8 mouse cellular contexts compared by ENCODE assay signal in the genomic region with DNA sequence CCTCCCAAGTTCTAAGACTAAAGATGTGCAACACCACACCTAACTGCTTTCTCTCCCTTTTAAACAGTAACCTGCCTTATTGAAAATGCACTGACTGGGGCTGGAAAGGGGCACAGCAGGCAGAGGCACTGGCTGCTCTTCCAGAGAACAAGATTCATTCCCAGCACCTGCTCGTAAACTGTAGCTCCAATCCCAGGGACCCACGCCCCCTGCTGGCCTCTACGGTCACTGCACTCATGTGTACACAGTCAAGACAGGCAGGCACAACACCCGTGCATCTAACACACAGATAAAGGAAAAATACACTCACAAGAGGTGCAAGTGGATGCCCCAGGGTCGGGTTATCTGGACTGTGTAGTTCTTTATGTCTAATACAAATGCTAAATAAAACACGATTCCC. TPM values are rescaled to one million over a fixed set of nuclear protein-coding genes. Genes with fewer than 3 reads are reported as not detected.
DNase-seq lines count a peak whose midpoint lies in the region; ATAC-seq and TF ChIP-seq lines count a peak whose summit lies in the region.

No protein-coding gene starts in this region.

- H3K27ac ChIP-seq in heart, embryonic 10.5 days, result no peak overlapping the region
- H3K27ac ChIP-seq in liver, embryonic 11.5 days (ENCODE audit: low read depth, low read length), result no peak overlapping the region

- no peak for ATAC-seq in Patski
- ATAC-seq in common myeloid progenitor, adult 5-6 weeks (replicated peaks; ENCODE audit: low read depth, poor library complexity, severe bottlenecking), result peak; percentile 64; the same call in 1 of the 2 replicates
- ATAC-seq in liver, embryonic 11.5 days (replicated peaks; ENCODE audit: low FRiP score), result no peak
- ATAC-seq in activated CD4-positive, CD25-positive, alpha-beta regulatory T cell, adult 4 months, result no peak

- intact Hi-C loops in heart, postnatal 36 days (cut with DNase I), result no loop called here

- H3K9me3 ChIP-seq in heart, embryonic 10.5 days, result no peaks in the 10 kb centered on the region
- no peaks in the 10 kb centered on the region for H3K9me3 ChIP-seq in liver, embryonic 11.5 days (ENCODE audit: control insufficient read depth, low read length)

- no peaks in the 10 kb centered on the region for H3K27me3 ChIP-seq in heart, embryonic 10.5 days (ENCODE audit: insufficient read depth, poor library complexity, severe bottlenecking)
- H3K27me3 ChIP-seq in Patski, result no peaks in the 10 kb centered on the region
- H3K27me3 ChIP-seq in liver, embryonic 11.5 days (replicated peaks; ENCODE audit: control insufficient read depth, insufficient read depth, low read length), result no peaks in the 10 kb centered on the region

- POLR2A ChIA-PET in Patski (lab: Charles Lee), result interaction anchor here (0.6 kb wide), 1 partner anchor 236 kb away, joined by 5 read pairs; no protein-coding TSS in a partner anchor

- peaks cover 3% of the 10 kb centered on the region; the same call in 1 of the 2 replicates for H3K36me3 ChIP-seq in heart, embryonic 10.5 days
- no peaks in the 10 kb centered on the region for H3K36me3 ChIP-seq in liver, embryonic 11.5 days (ENCODE audit: control insufficient read depth, insufficient read depth, low read length)

- no peak overlapping the region for H3K9ac ChIP-seq in liver, embryonic 11.5 days (ENCODE audit: low read depth, low read length)

- in situ Hi-C loops in Patski (cut with MboI; ENCODE audit: low pct_unique_long_range_greater_than_20kb), result no loop called here

- no peak overlapping the region for H3K4me2 ChIP-seq in liver, embryonic 11.5 days

- 60% methylated on average over 6 of the region's 6 CpGs for WGBS in heart, embryonic 10.5 days
- 59% methylated on average over 6 of the region's 6 CpGs for WGBS in liver, embryonic 11.5 days

- peak; percentile 31 to 50 for DNase-seq in heart, postnatal 36 days
- no peak for DNase-seq in heart, embryonic 10.5 days (ENCODE audit: low spot score)
- DNase-seq in 416B (ENCODE audit: low read depth) (peak; percentile 53), Patski (ENCODE audit: low read depth, low spot score) (no peak)
- peak; percentile 61 for DNase-seq in liver, embryonic 11.5 days (ENCODE audit: low spot score)
- peak; percentile 14 to 52 for DNase-seq in spleen, adult 18-20 months

- peaks cover 16% of the 10 kb centered on the region for H3K4me1 ChIP-seq in heart, embryonic 10.5 days
- H3K4me1 ChIP-seq in liver, embryonic 11.5 days (replicated peaks; ENCODE audit: control insufficient read depth, insufficient read depth, low read length), result peaks cover 6% of the 10 kb centered on the region

- CTCF ChIA-PET in Patski (lab: Charles Lee), result interaction anchor here (1.8 to 5.8 kb wide), 3 partner anchors 14 to 44 kb away, joined by 6 to 100 read pairs (median 11); a partner anchor contains a TSS

- H3K4me3 ChIP-seq in heart, embryonic 10.5 days, result no peak overlapping the region
- H3K4me3 ChIP-seq in liver, embryonic 11.5 days (ENCODE audit: low read depth, low read length), result no peak overlapping the region

- peak; percentile 81 for TF ChIP-seq CTCF in Patski (IDR thresholded peaks at IDR 0.05)

RNA-seq across cellular contexts. Expression of a gene that starts 31.7 kb away (rescaled TPM):
- 10 to 100 TPM; 34.6 to 35.8 TPM for total RNA-seq in heart, postnatal 36 days (2021)
- polyA plus RNA-seq in heart, embryonic 10.5 days (2016; fragmentation: Nextera tagmentation; extraction: Ambion mirVana), result 32.3 and 59.4 TPM in 2 replicates
- polyA plus RNA-seq in Patski (2021), result 53.6 TPM
- 54.4 and 68.0 TPM in 2 replicates for total RNA-seq in common myeloid progenitor, adult 5-6 weeks (2017)
- 46.8 and 50.7 TPM in 2 replicates for polyA plus RNA-seq in liver, embryonic 11.5 days (2014; fragmentation: Nextera tagmentation; extraction: Ambion mirVana)
- 1 to 10 TPM; 4.2 to 6.2 TPM for polyA plus RNA-seq in activated CD4-positive, CD25-positive, alpha-beta regulatory T cell, adult 4 months (2017; shearing (Covaris generic))

RNA-seq across cellular contexts. Expression of a gene that starts 35.5 kb away (rescaled TPM):
- 1 to 10 TPM; 7.7 to 9.4 TPM for total RNA-seq in heart, postnatal 36 days (2021)
- 3.4 and 6.5 TPM in 2 replicates for polyA plus RNA-seq in heart, embryonic 10.5 days (2016; fragmentation: Nextera tagmentation; extraction: Ambion mirVana)
- 10.8 TPM for polyA plus RNA-seq in Patski (2021)
- total RNA-seq in common myeloid progenitor, adult 5-6 weeks (2017), result 0.14 TPM in 1 of 2 replicates, not detected in the other
- 5.5 and 5.8 TPM in 2 replicates for polyA plus RNA-seq in liver, embryonic 11.5 days (2014; fragmentation: Nextera tagmentation; extraction: Ambion mirVana)
- polyA plus RNA-seq in activated CD4-positive, CD25-positive, alpha-beta regulatory T cell, adult 4 months (2017; shearing (Covaris generic)), result not detected

RNA-seq across cellular contexts. Expression of a gene that starts 54.9 kb away (rescaled TPM):
- not detected for total RNA-seq in heart, postnatal 36 days (2021)
- polyA plus RNA-seq in heart, embryonic 10.5 days (2016; fragmentation: Nextera tagmentation; extraction: Ambion mirVana), result 0.26 TPM in 1 of 2 replicates, not detected in the other
- 0.09 TPM for polyA plus RNA-seq in Patski (2021)
- total RNA-seq in common myeloid progenitor, adult 5-6 weeks (2017), result not detected in 2 replicates
- 0.25 and 0.40 TPM in 2 replicates for polyA plus RNA-seq in liver, embryonic 11.5 days (2014; fragmentation: Nextera tagmentation; extraction: Ambion mirVana)
- not detected for polyA plus RNA-seq in activated CD4-positive, CD25-positive, alpha-beta regulatory T cell, adult 4 months (2017; shearing (Covaris generic))

Comparison
In these comparisons a context has a peak if more than half of its experiments do, and no peak if none do; other contexts are left out.
1. DNase-seq: peak in heart, postnatal 36 days (2 of 2), 416B (single experiment), liver, embryonic 11.5 days (single experiment) and spleen, adult 18-20 months (2 of 2); none in heart, embryonic 10.5 days (single experiment) and Patski (single experiment).